Mouse (Mus musculus) C2C12 (cell line): ENCODE results near the gene Oas1h. TPM values are rescaled to one million over a fixed set of nuclear protein-coding genes. Genes with fewer than 3 reads are reported as not detected.
"Not testable (repeated sequence)": the region's sequence is repeated elsewhere in the genome, so short reads cannot be mapped to it uniquely, and the experiment has no call there.

ENCODE experiments used
- H3K27me3 ChIP-seq: one replicate; pipeline ENCODE4 v1.6.1; 2011; ENCODE audit not compliant: control insufficient read depth, insufficient read depth, insufficient read length
- H3K36me3 ChIP-seq: one replicate; pipeline ENCODE4 v1.6.1; 2011; ENCODE audit not compliant: control insufficient read depth, insufficient read depth
- H3K4me3 ChIP-seq: one replicate; pipeline ENCODE4 v1.5.1; 2011; ENCODE audit warnings: mild to moderate bottlenecking, control low read depth; ENCODE audit not compliant: poor library complexity, insufficient read depth, severe bottlenecking
- H3K79me2 ChIP-seq: one replicate; pipeline ENCODE4 v1.6.1; 2011; ENCODE audit not compliant: control insufficient read depth, insufficient read depth
- H3K79me3 ChIP-seq: one replicate; pipeline ENCODE4 v1.6.1; 2011; ENCODE audit warnings: low read depth, control low read depth
- H3ac ChIP-seq: one replicate; pipeline ENCODE3; 2011; ENCODE audit warnings: low read depth; ENCODE audit not compliant: control insufficient read depth, insufficient read length
- CEBPB ChIP-seq: IDR thresholded peaks from one replicate; pipeline ENCODE4 v1.6.1; 2011; ENCODE audit warnings: low read depth, mild to moderate bottlenecking, control low read depth, moderate library complexity
- CTCF ChIP-seq: IDR thresholded peaks from one replicate; pipeline ENCODE4 v1.5.1; 2011; ENCODE audit not compliant: control insufficient read depth, insufficient read depth, insufficient read length
- FOSL1 ChIP-seq: IDR thresholded peaks from one replicate; pipeline ENCODE4 v1.8.0; 2011; ENCODE audit warnings: mild to moderate bottlenecking, low read length; ENCODE audit not compliant: poor library complexity, insufficient read depth, severe bottlenecking
- MAX ChIP-seq: IDR thresholded peaks from one replicate; pipeline ENCODE4 v1.6.1; 2011; ENCODE audit warnings: mild to moderate bottlenecking, control low read depth
- MYOD1 ChIP-seq: IDR thresholded peaks from one replicate; pipeline ENCODE4 v1.6.1; 2011; ENCODE audit warnings: low read depth; ENCODE audit not compliant: control insufficient read depth, insufficient read length
- MYOG ChIP-seq: IDR thresholded peaks from one replicate; pipeline ENCODE4 v1.6.1; 2011; ENCODE audit not compliant: control insufficient read depth, insufficient read length; ENCODE audit errors: extremely low read depth
- USF1 ChIP-seq: IDR thresholded peaks from one replicate; pipeline ENCODE4 v1.6.1; 2011; ENCODE audit warnings: low read depth, mild to moderate bottlenecking, control low read depth, moderate library complexity
- polyA plus RNA-seq: library from polyadenylated mRNA; unstranded; fragments of >200 nt; fragmentation: generic; extraction: Trizol; gene quantifications from one replicate; pipeline ENCODE4 v1.2.1, GENCODE M21; 2012; ENCODE audit warnings: missing spikeins

The Oas1h gene
- polyA plus RNA-seq, 1 experiment: not detected

DNA sequence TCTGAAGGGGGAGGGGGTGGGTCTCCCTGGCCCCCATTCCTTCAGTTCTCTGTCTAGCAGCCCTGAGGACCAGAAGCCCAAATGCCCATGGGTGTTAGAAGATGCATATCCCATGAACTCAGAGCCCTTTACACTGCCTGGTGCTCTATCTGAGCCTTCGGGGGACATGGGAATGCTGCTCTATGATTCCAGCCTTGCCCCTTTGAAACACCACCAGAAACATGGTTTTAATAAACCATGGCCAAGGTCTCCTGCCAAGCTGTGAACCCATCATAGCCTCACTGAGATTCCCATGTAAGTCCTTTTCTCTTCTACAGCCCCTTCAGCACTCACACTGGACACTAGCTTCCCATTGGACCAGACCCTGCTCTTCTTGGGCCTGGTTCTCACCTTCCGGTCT is 28.8 kb downstream of the Oas1h start:
- no peak overlapping the region for H3K4me3 ChIP-seq
- no peaks in the 10 kb centered on the region for H3K79me3 ChIP-seq
- no peaks in the 10 kb centered on the region for H3K36me3 ChIP-seq
- TF ChIP-seq MAX: no peak
- TF ChIP-seq USF1: no peak
- TF ChIP-seq MYOD1: no peak
- TF ChIP-seq CEBPB: no peak
- TF ChIP-seq MYOG: no peak
- no peak for TF ChIP-seq CTCF
- TF ChIP-seq FOSL1: no peak
- H3ac ChIP-seq: no peak overlapping the region
- H3K79me2 ChIP-seq: no peaks in the 10 kb centered on the region
- H3K27me3 ChIP-seq: no peaks in the 10 kb centered on the region

GRCm38 (mm10) chr5:120890991-120891390 is 29.8 kb downstream of the Oas1h start:
- Histone ChIP-seq H3K36me3 (no peaks in the 10 kb centered on the region), H3K79me2 (no peaks in the 10 kb centered on the region), H3K79me3 (no peaks in the 10 kb centered on the region), H3K4me3 (no peak overlapping the region), H3K27me3 (no peaks in the 10 kb centered on the region), H3ac (no peak overlapping the region)
- TF ChIP-seq MAX (no peak), CEBPB (no peak), MYOG (no peak), MYOD1 (no peak), USF1 (no peak), CTCF (no peak), FOSL1 (no peak)

GRCm38 (mm10) chr5:120891566-120892242 is 30.5 kb downstream of the Oas1h start:
- H3K79me2 ChIP-seq: not testable (repeated sequence)

GRCm38 (mm10) chr5:120892243-120892660 is 31.0 kb downstream of the Oas1h start:
- no peak for TF ChIP-seq CTCF
- no peak for TF ChIP-seq MYOG
- no peak for TF ChIP-seq FOSL1
- no peak for TF ChIP-seq MAX
- TF ChIP-seq USF1: no peak
- TF ChIP-seq CEBPB: no peak
- Histone ChIP-seq H3K4me3 (no peak overlapping the region), H3K79me3 (no peaks in the 10 kb centered on the region), H3ac (no peak overlapping the region), H3K36me3 (no peaks in the 10 kb centered on the region), H3K79me2 (no peaks in the 10 kb centered on the region), H3K27me3 (no peaks in the 10 kb centered on the region)

More at GRCm38 (mm10) chr5:120891566-120892242, 30.5 kb downstream of the Oas1h start:
- not testable (repeated sequence) for H3K4me3 ChIP-seq, H3K79me3 ChIP-seq, H3K27me3 ChIP-seq, H3K36me3 ChIP-seq, H3ac ChIP-seq

- H3K79me3 ChIP-seq, H3K79me2 ChIP-seq, H3K4me3 ChIP-seq, H3ac ChIP-seq, H3K36me3 ChIP-seq, H3K27me3 ChIP-seq: not testable (repeated sequence)
These were observed 32.6 kb downstream of the Oas1h start for GRCm38 (mm10) chr5:120893866-120894265.

DNA sequence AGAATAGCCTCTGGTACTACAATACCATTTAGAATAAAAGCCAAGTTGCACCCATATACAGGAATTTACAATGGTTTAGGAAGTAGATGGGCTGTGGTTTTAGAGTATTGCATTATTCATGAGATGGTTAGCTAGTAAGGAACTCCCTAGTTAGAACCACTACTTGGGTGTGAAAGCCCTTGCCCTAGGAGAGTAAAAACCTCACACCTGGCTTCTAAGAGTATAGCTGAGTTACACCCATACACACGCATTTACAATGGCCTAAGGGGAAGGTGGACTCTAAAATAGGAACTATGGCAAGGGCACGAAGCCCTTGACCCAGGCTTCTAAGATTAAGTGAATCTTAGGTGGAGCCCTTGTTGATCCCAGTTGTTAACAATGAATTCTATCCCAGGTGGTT is 33.5 kb downstream of the Oas1h start:
- not testable (repeated sequence) for H3K79me3 ChIP-seq, H3K79me2 ChIP-seq, H3K4me3 ChIP-seq, H3K36me3 ChIP-seq, H3ac ChIP-seq, H3K27me3 ChIP-seq
